Mouse (Mus musculus) midbrain, postnatal 0 days (tissue): ENCODE measurements at regions not wholly inside any gene's neighbourhood (a gene's known extent, or its start where the extent isn't known, plus 50 kb on each side); places are given as distances from the start of the nearest gene placed in this dataset.
A peak's percentile ranks its signal among the peaks of the same experiment; 100 is the strongest.

Experiments
- ATAC-seq: fragments of 200-750 bp; cut with Nextera tagmentation; 2 replicates; pipeline ENCODE4 v1.8.0; 2017; ENCODE audit warnings: moderate number of reproducible peaks, mild to moderate bottlenecking, moderate TSS enrichment, moderate library complexity; ENCODE audit not compliant: low FRiP score
- DNase-seq: peaks from one replicate; pipeline ENCODE4 v3.0.0-alpha.2; 2015; ENCODE audit warnings: low spot score
- H3K27ac ChIP-seq: fragments of 300-500 bp; sonication (generic); 2 replicates; pipeline ENCODE4 v1.5.1; 2014; ENCODE audit warnings: low read depth, mild to moderate bottlenecking, low read length, mixed read lengths
- H3K27me3 ChIP-seq: fragments of 300-500 bp; sonication (generic); 2 replicates; pipeline ENCODE4 v1.6.1; 2014; ENCODE audit warnings: low read length, control low read depth, mixed read lengths; ENCODE audit not compliant: insufficient read depth
- H3K36me3 ChIP-seq: fragments of 300-500 bp; sonication (generic); 2 replicates; pipeline ENCODE4 v1.6.1; 2014; ENCODE audit warnings: low read length, control low read depth, mixed read lengths; ENCODE audit not compliant: insufficient read depth
- H3K4me1 ChIP-seq: fragments of 300-500 bp; sonication (generic); 2 replicates; pipeline ENCODE4 v1.6.1; 2014; ENCODE audit warnings: mild to moderate bottlenecking, control low read depth, antibody characterized with exemption, low read length, mixed read lengths; ENCODE audit not compliant: insufficient read depth
- H3K4me2 ChIP-seq: fragments of 300-500 bp; sonication (generic); 2 replicates; pipeline ENCODE4 v1.6.1; 2014; ENCODE audit warnings: low read depth, mild to moderate bottlenecking, low read length, mixed read lengths; ENCODE audit not compliant: poor library complexity, severe bottlenecking
- H3K4me3 ChIP-seq: fragments of 300-500 bp; sonication (generic); 2 replicates; pipeline ENCODE4 v1.5.1; 2014; ENCODE audit warnings: low read depth, mild to moderate bottlenecking, low read length, moderate library complexity
- H3K9ac ChIP-seq: fragments of 300-500 bp; sonication (generic); replicated peaks from 2 replicates; pipeline ENCODE4 v1.6.1; 2014; ENCODE audit warnings: mild to moderate bottlenecking, low read length, moderate library complexity, mixed read lengths; ENCODE audit not compliant: poor library complexity, severe bottlenecking
- H3K9me3 ChIP-seq: fragments of 300-500 bp; sonication (generic); 2 replicates; pipeline ENCODE4 v1.6.1; 2016; ENCODE audit warnings: low read length, control low read depth
- CTCF ChIP-seq: IDR thresholded peaks from 2 replicates; pipeline ENCODE4 v1.5.1; 2016; ENCODE audit warnings: antibody characterized with exemption, mild to moderate bottlenecking
- WGBS: fragments of 180-500 bp; shearing (Covaris S2); extraction: QIAGEN DNeasy Blood & Tissue Kit; methylation state at CpG from one replicate; pipeline ENCODE4 v1.1.7; 2014; 5-methylcytosine and 5-hydroxymethylcytosine counted together

- Histone ChIP-seq H3K27ac (no peak overlapping the region), H3K4me3 (no peak overlapping the region), H3K27me3 (no peaks in the 10 kb centered on the region), H3K9me3 (no peaks in the 10 kb centered on the region), H3K4me1 (no peaks in the 10 kb centered on the region), H3K36me3 (no peaks in the 10 kb centered on the region), H3K4me2 (no peak overlapping the region), H3K9ac (no peak overlapping the region)
- 29% methylated on average over 3 of the region's 3 CpGs for WGBS
- TF ChIP-seq CTCF, result no peak
- no peak for ATAC-seq
- peak; percentile 59 for DNase-seq
These were observed 96.7 kb upstream of the Habp2 start for GRCm38 (mm10) chr19:56190222-56190621.

DNA sequence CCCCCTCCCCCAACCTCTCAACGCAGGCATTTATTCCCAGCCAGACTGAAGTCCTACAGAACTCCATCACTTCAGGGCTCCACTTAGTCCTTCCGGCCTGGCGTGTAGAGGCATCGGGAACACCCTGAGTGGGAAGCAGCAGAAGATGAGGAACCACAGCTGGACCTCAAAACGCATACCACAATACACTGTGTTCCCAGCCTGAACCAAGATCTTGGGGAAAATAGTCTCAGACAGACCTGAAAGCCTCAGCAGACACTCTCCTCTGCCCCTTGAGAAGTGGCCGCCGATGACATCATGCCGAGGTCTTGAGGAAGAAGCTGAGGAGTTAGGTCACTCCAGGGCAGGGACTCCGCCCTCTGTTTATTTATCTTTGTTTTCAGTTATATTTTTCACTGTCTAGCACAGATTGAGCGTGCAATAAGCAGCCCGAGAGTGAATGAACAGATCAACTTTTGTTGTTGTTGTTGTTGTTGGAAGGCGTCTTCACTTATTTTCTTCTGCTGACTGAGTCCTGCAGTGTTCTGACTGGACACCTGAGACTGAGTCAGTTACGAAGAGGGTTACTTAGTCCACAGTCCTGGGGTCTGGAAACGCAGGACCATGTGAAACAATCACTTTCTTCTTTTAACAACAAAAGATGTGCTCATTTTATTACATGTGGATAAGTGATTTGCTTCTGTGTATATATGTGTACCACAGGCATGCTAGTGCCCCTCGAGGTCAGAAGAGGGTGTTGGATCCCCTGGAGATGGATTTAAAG is 88.3 kb upstream of the Habp2 start:
- Histone ChIP-seq H3K4me3 (no peak overlapping the region), H3K9ac (no peak overlapping the region), H3K9me3 (no peaks in the 10 kb centered on the region), H3K27me3 (no peaks in the 10 kb centered on the region), H3K4me2 (no peak overlapping the region), H3K4me1 (no peaks in the 10 kb centered on the region), H3K27ac (no peak overlapping the region), H3K36me3 (no peaks in the 10 kb centered on the region)
- ATAC-seq (no peak), DNase-seq (no peak)
- 91% methylated on average over 15 of the region's 15 CpGs for WGBS
- TF ChIP-seq CTCF, result no peak

- DNase-seq, result no peak
- no peaks in the 10 kb centered on the region for H3K9me3 ChIP-seq
- H3K4me1 ChIP-seq, result no peaks in the 10 kb centered on the region
- no peak overlapping the region for H3K4me3 ChIP-seq
- TF ChIP-seq CTCF, result no peak
- no peaks in the 10 kb centered on the region for H3K27me3 ChIP-seq
- WGBS, result 61% methylated on average over 14 of the region's 14 CpGs
- no peak for ATAC-seq
- no peak overlapping the region for H3K27ac ChIP-seq
- no peaks in the 10 kb centered on the region for H3K36me3 ChIP-seq
- no peak overlapping the region for H3K9ac ChIP-seq
- H3K4me2 ChIP-seq, result no peak overlapping the region
These were observed 87.4 kb upstream of the Habp2 start for GRCm38 (mm10) chr19:56199401-56200150.

DNA sequence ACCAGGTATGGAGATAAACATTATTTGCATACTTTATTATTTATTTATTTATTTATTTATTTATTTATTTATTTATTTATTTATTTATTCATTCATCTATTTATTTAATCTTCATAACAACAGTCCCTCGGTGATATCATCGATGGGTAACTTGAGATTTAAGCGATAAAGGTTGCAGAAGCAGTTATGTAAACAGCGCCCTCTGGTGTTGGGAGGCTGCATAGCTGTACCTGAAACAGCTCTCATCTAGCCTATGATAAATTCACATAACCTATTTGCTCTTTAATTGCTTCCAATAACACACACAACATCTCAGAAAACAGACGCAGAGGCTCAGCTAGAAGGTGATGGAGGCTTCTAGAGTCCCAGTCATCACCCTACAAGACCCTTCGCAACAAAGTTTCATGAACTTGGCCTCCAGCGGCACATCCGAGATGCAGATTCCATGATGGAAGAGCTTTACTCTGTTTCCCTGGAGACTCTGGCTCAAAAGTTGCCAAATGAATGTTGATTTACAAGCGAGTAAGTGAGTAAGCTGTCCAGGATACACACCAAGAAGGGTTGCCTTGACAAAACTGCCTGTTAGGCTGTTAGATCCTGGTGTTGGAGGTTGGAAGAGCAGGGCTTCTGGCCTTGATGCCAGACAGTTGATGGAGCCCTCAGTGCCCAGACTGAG is 85.8 kb upstream of the Habp2 start:
- no peaks in the 10 kb centered on the region for H3K36me3 ChIP-seq
- H3K27ac ChIP-seq, result no peak overlapping the region
- ATAC-seq (no peak), DNase-seq (no peak)
- no peaks in the 10 kb centered on the region for H3K4me1 ChIP-seq
- H3K9ac ChIP-seq, result no peak overlapping the region
- WGBS, result 86% methylated on average over 9 of the region's 9 CpGs
- H3K27me3 ChIP-seq, result no peaks in the 10 kb centered on the region
- no peak overlapping the region for H3K4me2 ChIP-seq
- no peaks in the 10 kb centered on the region for H3K9me3 ChIP-seq
- TF ChIP-seq CTCF, result peak; percentile 63
- H3K4me3 ChIP-seq, result no peak overlapping the region

GRCm38 (mm10) chr19:56201738-56202480 is 85.0 kb upstream of the Habp2 start:
- H3K4me3 ChIP-seq, result no peak overlapping the region
- H3K4me1 ChIP-seq, result no peaks in the 10 kb centered on the region
- ATAC-seq, result no peak
- H3K4me2 ChIP-seq, result no peak overlapping the region
- H3K9ac ChIP-seq, result no peak overlapping the region
- H3K9me3 ChIP-seq, result no peaks in the 10 kb centered on the region
- no peaks in the 10 kb centered on the region for H3K36me3 ChIP-seq
- H3K27me3 ChIP-seq, result no peaks in the 10 kb centered on the region
- H3K27ac ChIP-seq, result no peak overlapping the region
- peak; percentile 40 for DNase-seq
- TF ChIP-seq CTCF, result peak; percentile 72
